Comparison of ENCODE assay signal across 8 mouse cellular contexts in genomic region chr17:34121172-34121878, GRCm38 (mm10). TPM values are rescaled to one million over a fixed set of nuclear protein-coding genes. Genes with fewer than 3 reads are reported as not detected.
DNase-seq lines count a peak whose midpoint lies in the region; ATAC-seq and TF ChIP-seq lines count a peak whose summit lies in the region.

No protein-coding gene starts in this region.

- under 1% methylated on average over 32 of the region's 35 CpGs for WGBS in hindbrain, postnatal 0 days
- under 1% methylated on average over 34 of the region's 35 CpGs for WGBS in midbrain, embryonic 10.5 days

- peak overlapping the region; percentile 98 for H3K4me2 ChIP-seq in hindbrain, postnatal 0 days (ENCODE audit: low read depth, low read length)

- H3K36me3 ChIP-seq in hindbrain, postnatal 0 days (ENCODE audit: insufficient read depth, low read length), result peaks cover 8% of the 10 kb centered on the region; the same call in 1 of the 2 replicates
- peaks cover 37% of the 10 kb centered on the region for H3K36me3 ChIP-seq in midbrain, embryonic 10.5 days

- H3K4me1 ChIP-seq in hindbrain, postnatal 0 days (ENCODE audit: insufficient read depth, low read length), result peaks cover 7% of the 10 kb centered on the region; the same call in 1 of the 2 replicates
- H3K4me1 ChIP-seq in midbrain, embryonic 10.5 days, result peaks cover 36% of the 10 kb centered on the region

- H3K9ac ChIP-seq in hindbrain, postnatal 0 days (replicated peaks; ENCODE audit: low read length), result peak overlapping the region; percentile 95

- peak overlapping the region; percentile 100 for H3K27ac ChIP-seq in hindbrain, postnatal 0 days
- H3K27ac ChIP-seq in midbrain, embryonic 10.5 days (replicated peaks), result peak overlapping the region; percentile 99

- H3K4me3 ChIP-seq in hindbrain, postnatal 0 days (ENCODE audit: low read length), result peak overlapping the region; percentile 91
- peak overlapping the region; percentile 99 for H3K4me3 ChIP-seq in midbrain, embryonic 10.5 days

- TF ChIP-seq CTCF in hindbrain, postnatal 0 days (IDR thresholded peaks at IDR 0.05; ENCODE audit: low read depth), result no peak

- ATAC-seq in hindbrain, postnatal 0 days, result peak; percentile 48

- H3K9me3 ChIP-seq in hindbrain, postnatal 0 days (ENCODE audit: low read length), result no peaks in the 10 kb centered on the region
- H3K9me3 ChIP-seq in midbrain, embryonic 10.5 days (replicated peaks), result no peaks in the 10 kb centered on the region

- H3K27me3 ChIP-seq in hindbrain, postnatal 0 days (ENCODE audit: insufficient read depth, low read length), result no peaks in the 10 kb centered on the region
- no peaks in the 10 kb centered on the region for H3K27me3 ChIP-seq in midbrain, embryonic 10.5 days (ENCODE audit: low read depth, poor library complexity, severe bottlenecking)

- peak; percentile 91 for DNase-seq in R1 (ENCODE audit: low read depth, low spot score)
- peak; percentile 81 to 82 for DNase-seq in cerebellum, postnatal 14 days
- peak; percentile 94 for DNase-seq in gastrocnemius, adult 18-20 months (ENCODE audit: low spot score)
- DNase-seq in hindbrain, postnatal 0 days (ENCODE audit: low spot score), result peak; percentile 86
- DNase-seq in left cerebral cortex, adult 8-10 months (ENCODE audit: low spot score in 2 of 2), result peak; percentile 76 to 94
- DNase-seq in midbrain, embryonic 10.5 days (ENCODE audit: low spot score), result peak; percentile 87
- peak; percentile 76 for DNase-seq in right cerebral cortex, postnatal 4 days
- peak; percentile 86 to 87 for DNase-seq in urinary bladder, postnatal 4 days (ENCODE audit: low spot score in 2 of 2)

RNA-seq across cellular contexts. Expression of gene Brd2, which starts 1.1 kb away (rescaled TPM):
- 10 to 100 TPM; 71.6 to 77.3 TPM for total RNA-seq in gastrocnemius, adult 18-20 months (2021)
- total RNA-seq in hindbrain, postnatal 0 days (2014; rRNA removed), result 180 and 195 TPM in 2 replicates
- 101 and 108 TPM in 2 replicates for polyA plus RNA-seq in hindbrain, postnatal 0 days (2015; fragmentation: Nextera tagmentation; extraction: Ambion mirVana)
- total RNA-seq in left cerebral cortex, adult 8-10 months (2022), result 100 to 1,000 TPM; 181 to 210 (median 190) TPM
- polyA plus RNA-seq in midbrain, embryonic 10.5 days (2016; fragmentation: Nextera tagmentation; extraction: Ambion mirVana), result 126 and 137 TPM in 2 replicates

RNA-seq across cellular contexts. Expression of gene H2-DMa, which starts 2.0 kb away (rescaled TPM):
- 1 to 10 TPM; 2.6 to 3.2 TPM for total RNA-seq in gastrocnemius, adult 18-20 months (2021)
- 30.9 and 31.3 TPM in 2 replicates for total RNA-seq in hindbrain, postnatal 0 days (2014; rRNA removed)
- 23.5 and 24.1 TPM in 2 replicates for polyA plus RNA-seq in hindbrain, postnatal 0 days (2015; fragmentation: Nextera tagmentation; extraction: Ambion mirVana)
- 10 to 100 TPM; 20.7 to 35.3 (median 30.7) TPM for total RNA-seq in left cerebral cortex, adult 8-10 months (2022)
- 6.4 and 9.5 TPM in 2 replicates for polyA plus RNA-seq in midbrain, embryonic 10.5 days (2016; fragmentation: Nextera tagmentation; extraction: Ambion mirVana)

RNA-seq across cellular contexts. Expression of gene H2-DMb2, which starts 21.8 kb away (rescaled TPM):
- under 1 TPM; 0.17 to 0.53 TPM for total RNA-seq in gastrocnemius, adult 18-20 months (2021)
- total RNA-seq in hindbrain, postnatal 0 days (2014; rRNA removed), result 0.16 TPM in 1 of 2 replicates, not detected in the other
- polyA plus RNA-seq in hindbrain, postnatal 0 days (2015; fragmentation: Nextera tagmentation; extraction: Ambion mirVana), result 0.58 and 0.59 TPM in 2 replicates
- total RNA-seq in left cerebral cortex, adult 8-10 months (2022), result 1 to 10 TPM in 3 of 4 experiments, under 1 TPM in 1; 0.84 to 3.5 (median 2.0) TPM
- polyA plus RNA-seq in midbrain, embryonic 10.5 days (2016; fragmentation: Nextera tagmentation; extraction: Ambion mirVana), result 0.12 TPM in 1 of 2 replicates, not detected in the other

RNA-seq across cellular contexts. Expression of gene H2-Oa, which starts 29.2 kb away (rescaled TPM):
- total RNA-seq in gastrocnemius, adult 18-20 months (2021), result not detected
- total RNA-seq in hindbrain, postnatal 0 days (2014; rRNA removed), result not detected in 2 replicates
- polyA plus RNA-seq in hindbrain, postnatal 0 days (2015; fragmentation: Nextera tagmentation; extraction: Ambion mirVana), result 0.23 and 0.31 TPM in 2 replicates
- 1 to 10 TPM in 2 of 4 experiments, under 1 TPM in 1, not detected in 1; 0.44 to 2.2 (median 1.7) TPM for total RNA-seq in left cerebral cortex, adult 8-10 months (2022)
- 0.37 and 0.50 TPM in 2 replicates for polyA plus RNA-seq in midbrain, embryonic 10.5 days (2016; fragmentation: Nextera tagmentation; extraction: Ambion mirVana)

RNA-seq across cellular contexts. Expression of gene H2-DMb1, which starts 31.5 kb away (rescaled TPM):
- under 1 TPM; 0.16 to 0.78 TPM for total RNA-seq in gastrocnemius, adult 18-20 months (2021)
- total RNA-seq in hindbrain, postnatal 0 days (2014; rRNA removed), result 1.8 and 3.0 TPM in 2 replicates
- 1.4 and 1.8 TPM in 2 replicates for polyA plus RNA-seq in hindbrain, postnatal 0 days (2015; fragmentation: Nextera tagmentation; extraction: Ambion mirVana)
- total RNA-seq in left cerebral cortex, adult 8-10 months (2022), result 1 to 10 TPM; 2.2 to 7.1 (median 3.5) TPM
- 0.39 TPM in 1 of 2 replicates, not detected in the other for polyA plus RNA-seq in midbrain, embryonic 10.5 days (2016; fragmentation: Nextera tagmentation; extraction: Ambion mirVana)

Comparison
In these comparisons a context has a peak if more than half of its experiments do, and no peak if none do; other contexts are left out.
1. Peak in every context shown above with its lines: DNase-seq, ATAC-seq, H3K4me3 ChIP-seq and H3K27ac ChIP-seq.